Mouse (Mus musculus): ENCODE data around the gene Scaf1. TPM values are rescaled to one million over a fixed set of nuclear protein-coding genes. Genes with fewer than 3 reads are reported as not detected.

Gene Scaf1
- polyA plus RNA-seq, 1 experiment from 2014 or later: 47.5 TPM

DNA sequence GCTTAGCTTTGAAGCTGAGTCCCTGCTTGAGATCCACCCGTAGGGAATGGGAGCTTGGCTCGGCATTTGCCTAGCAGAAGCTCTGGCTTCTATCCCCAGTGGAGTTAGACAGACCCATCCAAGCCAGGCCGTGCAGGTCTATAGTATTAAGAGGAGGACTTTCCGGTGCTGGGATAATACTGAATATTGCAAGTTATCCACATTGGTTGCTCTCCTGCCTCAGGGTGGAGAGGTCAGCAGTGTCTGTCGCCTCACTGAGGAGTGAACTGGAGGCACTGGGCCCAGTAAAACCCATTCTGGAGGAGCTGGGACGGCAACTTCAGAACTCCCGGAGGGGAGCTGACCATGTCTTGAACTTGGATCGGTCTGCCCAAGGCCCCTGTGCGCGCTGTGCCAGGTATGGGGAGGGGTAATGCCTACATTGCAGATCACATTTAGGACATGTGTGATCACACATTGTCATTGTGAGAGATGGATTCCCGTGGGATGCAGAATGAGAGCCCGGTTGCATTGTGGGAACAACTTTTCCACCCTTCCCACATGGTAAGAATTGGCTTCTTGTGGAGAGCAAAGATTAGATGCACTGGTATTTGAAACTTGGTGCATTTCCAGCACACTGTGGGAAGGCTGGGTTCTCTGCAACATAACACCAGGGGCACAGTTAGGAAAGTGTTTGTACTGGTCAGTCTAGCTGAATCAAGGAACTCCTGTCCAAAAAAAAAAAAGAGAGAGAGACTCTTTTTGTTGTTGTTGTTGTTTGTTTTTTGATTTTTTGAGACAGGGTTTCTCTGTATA, 61.9 kb downstream of the Scaf1 start:
- no peak overlapping the region for H3K4me3 ChIP-seq (ENCODE audit: low read depth, low read length)
- DNase-seq (ENCODE audit: low spot score): peak; percentile 30
- ATAC-seq (ENCODE audit: low read depth): no peak
- no peak overlapping the region for H3K9ac ChIP-seq (ENCODE audit: low read depth, low read length)
- no peak overlapping the region for H3K27ac ChIP-seq (replicated peaks; ENCODE audit: low read depth, low read length)
- H3K9me3 ChIP-seq (ENCODE audit: control insufficient read depth, low read length): no peaks in the 10 kb centered on the region
- 0 out of 2 replicates have a peak, but pooled peaks cover 4% of the 10 kb centered on the region for H3K36me3 ChIP-seq (ENCODE audit: control insufficient read depth, insufficient read depth, low read length)
- H3K27me3 ChIP-seq (replicated peaks; ENCODE audit: control insufficient read depth, insufficient read depth, low read length): peaks cover 21% of the 10 kb centered on the region
- no peak overlapping the region for H3K4me2 ChIP-seq (ENCODE audit: low read depth, low read length)
- H3K4me1 ChIP-seq (ENCODE audit: control insufficient read depth, insufficient read depth, low read length): peaks cover 7% of the 10 kb centered on the region
- 74% methylated on average over 12 of the region's 12 CpGs for WGBS

DNA sequence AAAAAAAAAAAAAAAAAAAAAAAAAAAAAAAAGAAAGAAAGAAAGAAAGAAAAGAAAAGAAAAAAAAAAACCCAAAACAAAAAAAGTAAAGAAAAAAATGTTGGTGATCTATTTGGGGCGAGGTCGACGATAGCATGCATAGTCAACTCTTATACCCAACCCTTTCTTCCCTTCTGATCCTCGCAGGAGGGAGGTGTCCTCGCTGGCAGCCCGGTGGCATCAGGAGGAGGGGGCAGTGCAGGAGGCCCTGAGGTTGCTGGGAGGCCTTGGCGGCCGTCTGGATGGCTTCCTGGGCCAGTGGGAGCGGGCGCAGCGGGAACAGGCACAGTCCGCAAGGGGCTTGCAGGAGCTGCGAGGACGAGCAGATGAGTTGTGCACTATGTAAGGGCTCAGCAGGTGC, 62.6 kb downstream of the Scaf1 start:
- Histone ChIP-seq H3K27me3 (replicated peaks; ENCODE audit: control insufficient read depth, insufficient read depth, low read length) (peaks cover 21% of the 10 kb centered on the region), H3K4me3 (ENCODE audit: low read depth, low read length) (no peak overlapping the region), H3K4me2 (ENCODE audit: low read depth, low read length) (no peak overlapping the region), H3K27ac (replicated peaks; ENCODE audit: low read depth, low read length) (no peak overlapping the region), H3K9me3 (ENCODE audit: control insufficient read depth, low read length) (no peaks in the 10 kb centered on the region), H3K36me3 (ENCODE audit: control insufficient read depth, insufficient read depth, low read length) (no peaks in the 10 kb centered on the region), H3K9ac (ENCODE audit: low read depth, low read length) (no peak overlapping the region), H3K4me1 (ENCODE audit: control insufficient read depth, insufficient read depth, low read length) (peaks cover 7% of the 10 kb centered on the region)
- ATAC-seq (ENCODE audit: low read depth) (no peak), DNase-seq (ENCODE audit: low spot score) (no peak)
- 57% methylated on average over 14 of the region's 14 CpGs for WGBS

Small RNA genes within 50 kb of the gene (microRNA-seq; reads per million reads assigned to microRNA genes)
- not detected for gene Mir7054 (ENCODE audit: borderline number of aligned reads)

Other genes starting within 250 kb of the Scaf1 start
- gene Nup62, start 200.3 kb downstream of the Scaf1 start, polyA plus RNA-seq (2014; fragmentation: Nextera tagmentation; extraction: Ambion mirVana): 47.0 and 51.1 TPM in 2 replicates
- gene Il4i1, start 200.0 kb downstream of the Scaf1 start, polyA plus RNA-seq (2014; fragmentation: Nextera tagmentation; extraction: Ambion mirVana): 0.78 and 1.4 TPM in 2 replicates
- 6.8 and 6.9 TPM in 2 replicates for gene Atf5, start 199.7 kb downstream of the Scaf1 start, polyA plus RNA-seq (2014; fragmentation: Nextera tagmentation; extraction: Ambion mirVana)
- gene Akt1s1, start 167.4 kb downstream of the Scaf1 start, polyA plus RNA-seq (2014; fragmentation: Nextera tagmentation; extraction: Ambion mirVana): 69.0 and 78.6 TPM in 2 replicates
- 66.9 and 82.7 TPM in 2 replicates for gene Tbc1d17, start 167.3 kb downstream of the Scaf1 start, polyA plus RNA-seq (2014; fragmentation: Nextera tagmentation; extraction: Ambion mirVana)
- 23.4 and 27.7 TPM in 2 replicates for gene Pnkp, start 159.2 kb downstream of the Scaf1 start, polyA plus RNA-seq (2014; fragmentation: Nextera tagmentation; extraction: Ambion mirVana)
- 398 and 442 TPM in 2 replicates for gene Ptov1, start 146.6 kb downstream of the Scaf1 start, polyA plus RNA-seq (2014; fragmentation: Nextera tagmentation; extraction: Ambion mirVana)
- gene Med25, start 123.7 kb downstream of the Scaf1 start, polyA plus RNA-seq (2014; fragmentation: Nextera tagmentation; extraction: Ambion mirVana): 62.5 and 64.2 TPM in 2 replicates
- 16.9 and 19.7 TPM in 2 replicates for gene Fuz, start 120.3 kb downstream of the Scaf1 start, polyA plus RNA-seq (2014; fragmentation: Nextera tagmentation; extraction: Ambion mirVana)
- 73.5 and 79.8 TPM in 2 replicates for gene Ap2a1, start 86.9 kb downstream of the Scaf1 start, polyA plus RNA-seq (2014; fragmentation: Nextera tagmentation; extraction: Ambion mirVana)
- gene Tsks, start 73.2 kb downstream of the Scaf1 start, polyA plus RNA-seq (2014; fragmentation: Nextera tagmentation; extraction: Ambion mirVana): 0.30 TPM in 1 of 2 replicates, not detected in the other
- gene Cpt1c, start 41.5 kb downstream of the Scaf1 start, polyA plus RNA-seq (2014; fragmentation: Nextera tagmentation; extraction: Ambion mirVana): 22.4 and 31.1 TPM in 2 replicates
- gene Prmt1, start 29.8 kb downstream of the Scaf1 start, polyA plus RNA-seq (2014; fragmentation: Nextera tagmentation; extraction: Ambion mirVana): 173 and 178 TPM in 2 replicates
- 77.7 and 84.6 TPM in 2 replicates for gene Irf3, start 18.7 kb downstream of the Scaf1 start, polyA plus RNA-seq (2014; fragmentation: Nextera tagmentation; extraction: Ambion mirVana)
- 43.2 and 48.6 TPM in 2 replicates for gene Bcl2l12, start 17.7 kb downstream of the Scaf1 start, polyA plus RNA-seq (2014; fragmentation: Nextera tagmentation; extraction: Ambion mirVana)
- gene Rras, start 1.6 kb upstream of the Scaf1 start, polyA plus RNA-seq (2014; fragmentation: Nextera tagmentation; extraction: Ambion mirVana): 50.5 and 52.3 TPM in 2 replicates
- gene Prr12, start 36.5 kb upstream of the Scaf1 start, polyA plus RNA-seq (2014; fragmentation: Nextera tagmentation; extraction: Ambion mirVana): 12.8 and 13.7 TPM in 2 replicates
- 59.1 and 63.3 TPM in 2 replicates for gene Nosip, start 46.1 kb upstream of the Scaf1 start, polyA plus RNA-seq (2014; fragmentation: Nextera tagmentation; extraction: Ambion mirVana)
- 20.9 and 22.2 TPM in 2 replicates for gene Prrg2, start 46.3 kb upstream of the Scaf1 start, polyA plus RNA-seq (2014; fragmentation: Nextera tagmentation; extraction: Ambion mirVana)
- 587 and 592 TPM in 2 replicates for gene Rcn3, start 75.9 kb upstream of the Scaf1 start, polyA plus RNA-seq (2014; fragmentation: Nextera tagmentation; extraction: Ambion mirVana)
- 120 and 129 TPM in 2 replicates for gene Fcgrt, start 87.5 kb upstream of the Scaf1 start, polyA plus RNA-seq (2014; fragmentation: Nextera tagmentation; extraction: Ambion mirVana)
- 1,575 and 1,608 TPM in 2 replicates for gene Rps11, start 108.1 kb upstream of the Scaf1 start, polyA plus RNA-seq (2014; fragmentation: Nextera tagmentation; extraction: Ambion mirVana)
- 1,594 and 1,619 TPM in 2 replicates for gene Rpl13a, start 112.4 kb upstream of the Scaf1 start, polyA plus RNA-seq (2014; fragmentation: Nextera tagmentation; extraction: Ambion mirVana)
- gene Gm45713, start 119.9 kb upstream of the Scaf1 start, polyA plus RNA-seq (2014; fragmentation: Nextera tagmentation; extraction: Ambion mirVana): 0.47 and 0.61 TPM in 2 replicates
- 2.3 TPM in 2 replicates for gene Flt3l, start 120.1 kb upstream of the Scaf1 start, polyA plus RNA-seq (2014; fragmentation: Nextera tagmentation; extraction: Ambion mirVana)
- 80.3 and 88.8 TPM in 2 replicates for gene Pih1d1, start 137.9 kb upstream of the Scaf1 start, polyA plus RNA-seq (2014; fragmentation: Nextera tagmentation; extraction: Ambion mirVana)
- gene Aldh16a1, start 138.2 kb upstream of the Scaf1 start, polyA plus RNA-seq (2014; fragmentation: Nextera tagmentation; extraction: Ambion mirVana): 36.8 and 39.4 TPM in 2 replicates
- gene Slc17a7, start 147.6 kb upstream of the Scaf1 start, polyA plus RNA-seq (2014; fragmentation: Nextera tagmentation; extraction: Ambion mirVana): 0.87 and 1.3 TPM in 2 replicates
- gene Gfy, start 163.2 kb upstream of the Scaf1 start, polyA plus RNA-seq (2014; fragmentation: Nextera tagmentation; extraction: Ambion mirVana): 5.8 and 6.1 TPM in 2 replicates
- not detected in 2 replicates for gene Pth2, start 164.6 kb upstream of the Scaf1 start, polyA plus RNA-seq (2014; fragmentation: Nextera tagmentation; extraction: Ambion mirVana)
- 1.5 TPM in 2 replicates for gene Ccdc155, start 188.5 kb upstream of the Scaf1 start, polyA plus RNA-seq (2014; fragmentation: Nextera tagmentation; extraction: Ambion mirVana)
- 6.3 and 8.5 TPM in 2 replicates for gene Dkkl1, start 195.8 kb upstream of the Scaf1 start, polyA plus RNA-seq (2014; fragmentation: Nextera tagmentation; extraction: Ambion mirVana)
- gene Tead2, start 199.4 kb upstream of the Scaf1 start, polyA plus RNA-seq (2014; fragmentation: Nextera tagmentation; extraction: Ambion mirVana): 112 and 142 TPM in 2 replicates
- gene Cd37, start 222.8 kb upstream of the Scaf1 start, polyA plus RNA-seq (2014; fragmentation: Nextera tagmentation; extraction: Ambion mirVana): 2.4 and 4.8 TPM in 2 replicates
- 0.11 and 0.38 TPM in 2 replicates for gene Slc6a16, start 224.7 kb upstream of the Scaf1 start, polyA plus RNA-seq (2014; fragmentation: Nextera tagmentation; extraction: Ambion mirVana)